Mouse (Mus musculus) fat pad, adult 2 months (tissue): ENCODE results near the gene Zzz3.

Experiments used
- DNase-seq: peaks from one replicate; pipeline ENCODE4 v3.0.0-alpha.2; 2011; ENCODE audit warnings: low read depth, low spot score; ENCODE audit errors: extremely low read depth

Gene Zzz3

DNA sequence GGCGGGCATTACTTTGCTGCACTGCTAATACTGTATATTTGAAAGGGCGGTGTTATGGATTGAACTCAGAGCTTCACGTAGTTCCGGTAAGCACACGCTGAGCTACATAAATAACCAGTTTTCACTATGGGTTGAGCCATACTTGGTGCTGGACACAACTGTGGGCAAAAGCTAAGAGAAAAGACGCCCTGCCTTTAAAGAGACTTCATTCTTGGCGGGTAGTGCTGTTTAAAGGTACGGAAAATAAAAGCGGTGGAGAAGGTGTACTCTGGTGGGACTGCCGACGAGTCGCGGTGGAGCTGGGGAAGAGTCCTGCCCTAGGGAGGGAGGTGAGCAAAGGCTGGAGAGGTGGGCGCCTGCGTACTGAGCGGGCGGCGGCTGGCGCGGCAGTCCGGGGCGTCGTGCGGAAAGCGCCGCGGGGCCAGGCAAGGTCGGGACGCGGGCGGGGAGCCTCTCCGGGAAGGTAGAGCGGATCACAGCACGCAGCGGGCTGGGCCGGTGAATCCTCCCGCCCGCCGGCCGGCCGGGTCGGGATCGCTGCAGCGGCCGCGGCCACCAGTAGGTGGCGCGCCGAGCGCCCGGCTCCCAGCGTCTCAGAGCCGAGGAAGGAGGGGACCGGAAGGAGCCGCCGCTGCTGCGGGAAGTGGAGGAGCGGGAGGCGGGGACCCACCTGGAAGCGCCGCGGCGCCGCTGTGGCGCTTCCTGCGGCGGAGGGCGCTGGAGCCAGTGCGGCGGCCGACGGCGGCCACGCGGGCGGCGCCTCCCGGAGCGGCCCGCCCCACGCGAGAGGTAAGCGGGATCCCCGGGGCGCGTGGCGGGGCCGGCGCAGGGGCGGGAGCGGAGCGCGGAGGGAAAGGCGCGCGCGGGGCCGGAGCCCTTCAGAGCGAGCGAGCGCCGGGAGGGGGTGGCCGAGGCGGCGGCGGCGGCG is at the start of gene Zzz3:
Zzz3 (plus strand) TSS at position 124 of the 928 bp plus-strand sequence.
- DNase-seq: no peak

DNA sequence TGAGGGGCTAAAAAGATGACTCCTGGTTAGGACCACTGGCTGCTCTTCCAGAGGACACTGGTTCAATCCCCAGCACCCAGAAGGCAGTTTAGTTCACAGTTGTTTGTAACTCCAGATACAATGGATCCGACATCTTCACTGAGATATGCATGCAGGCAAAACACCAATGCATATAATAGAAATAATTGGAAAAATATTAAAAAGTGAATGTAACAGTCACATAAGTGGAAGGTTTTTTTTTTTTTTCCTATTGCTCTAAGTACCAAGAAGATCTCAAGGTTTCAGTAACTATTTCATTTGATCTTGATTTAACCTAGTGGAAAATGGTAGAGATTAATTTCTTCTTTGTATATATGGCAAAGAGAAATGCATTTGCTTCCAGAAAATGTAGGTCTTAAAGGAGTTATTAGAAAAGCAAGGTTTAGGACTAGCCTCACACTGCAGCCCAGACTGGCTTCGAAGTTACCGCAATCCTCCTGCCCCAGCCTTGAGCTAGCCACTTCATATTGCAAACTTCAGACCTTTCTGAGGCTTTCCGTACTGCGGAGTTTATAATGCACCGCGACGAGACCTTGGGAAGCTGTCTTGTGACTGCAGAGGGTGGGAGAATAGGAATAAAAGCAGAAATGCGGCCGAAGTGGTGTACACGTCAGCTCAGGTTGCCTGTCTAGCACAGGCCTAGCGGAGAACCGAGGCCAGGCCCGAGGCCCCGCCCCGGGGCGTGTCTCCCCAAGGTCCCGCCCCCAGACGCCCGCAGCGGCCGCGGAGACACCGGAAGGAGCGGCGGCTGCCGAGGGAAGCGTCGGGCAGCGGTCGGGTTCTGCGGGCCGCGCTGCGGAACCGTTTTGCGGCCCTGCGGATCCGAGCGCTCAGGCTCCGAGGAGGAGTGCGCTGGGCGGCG is 49.3 kb upstream of the Zzz3 start, which contains the start of gene Usp33:
Usp33 (plus strand) TSS at position 747 of the 901 bp plus-strand sequence.
- no peak for DNase-seq

DNA sequence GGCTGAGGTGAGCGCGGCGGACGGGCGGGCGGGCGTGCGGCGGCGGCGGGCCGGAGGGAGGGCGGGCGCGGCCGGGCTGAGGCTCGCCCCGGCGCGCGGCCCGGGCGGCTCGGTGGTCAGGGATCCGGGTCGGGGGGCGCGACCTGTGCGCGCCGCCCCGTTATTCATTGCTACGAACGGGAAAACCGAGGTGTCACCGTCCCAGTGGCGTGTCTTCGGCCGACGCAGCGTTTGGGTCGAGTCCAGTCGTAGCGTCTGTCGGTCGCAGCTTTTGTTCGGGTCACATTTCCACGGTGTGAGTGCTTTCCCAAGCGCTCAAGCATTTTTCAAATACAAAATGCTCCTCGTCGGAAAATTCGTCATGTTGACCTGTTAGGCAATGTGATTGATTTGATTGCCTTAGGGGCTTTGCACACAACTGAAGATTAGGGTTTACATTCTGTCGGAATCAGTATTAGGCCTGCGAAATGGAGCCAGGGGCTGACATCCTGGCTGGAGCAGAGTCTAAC is 48.6 kb upstream of the Zzz3 start:
- DNase-seq: no peak

DNA sequence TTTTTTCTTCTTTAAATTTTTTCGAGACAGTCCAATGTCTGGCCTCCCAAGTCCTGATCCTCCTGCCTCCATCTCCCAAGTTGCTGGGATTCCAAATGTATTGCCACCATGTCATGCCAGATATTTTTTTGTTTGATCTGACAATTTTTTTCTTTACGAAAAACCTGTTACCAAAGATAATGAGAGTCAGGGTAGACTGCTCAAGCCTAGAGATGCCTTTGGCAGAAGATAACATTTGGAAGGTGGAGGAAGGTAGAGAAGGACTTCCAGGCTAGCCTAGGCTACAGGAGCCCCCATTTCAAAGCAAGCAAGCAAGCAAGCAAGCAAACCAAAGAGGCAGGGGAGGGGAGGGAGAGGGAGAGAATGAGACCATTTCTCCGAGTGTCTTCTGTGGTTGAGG is 48.0 kb upstream of the Zzz3 start:
- DNase-seq: no peak

DNA sequence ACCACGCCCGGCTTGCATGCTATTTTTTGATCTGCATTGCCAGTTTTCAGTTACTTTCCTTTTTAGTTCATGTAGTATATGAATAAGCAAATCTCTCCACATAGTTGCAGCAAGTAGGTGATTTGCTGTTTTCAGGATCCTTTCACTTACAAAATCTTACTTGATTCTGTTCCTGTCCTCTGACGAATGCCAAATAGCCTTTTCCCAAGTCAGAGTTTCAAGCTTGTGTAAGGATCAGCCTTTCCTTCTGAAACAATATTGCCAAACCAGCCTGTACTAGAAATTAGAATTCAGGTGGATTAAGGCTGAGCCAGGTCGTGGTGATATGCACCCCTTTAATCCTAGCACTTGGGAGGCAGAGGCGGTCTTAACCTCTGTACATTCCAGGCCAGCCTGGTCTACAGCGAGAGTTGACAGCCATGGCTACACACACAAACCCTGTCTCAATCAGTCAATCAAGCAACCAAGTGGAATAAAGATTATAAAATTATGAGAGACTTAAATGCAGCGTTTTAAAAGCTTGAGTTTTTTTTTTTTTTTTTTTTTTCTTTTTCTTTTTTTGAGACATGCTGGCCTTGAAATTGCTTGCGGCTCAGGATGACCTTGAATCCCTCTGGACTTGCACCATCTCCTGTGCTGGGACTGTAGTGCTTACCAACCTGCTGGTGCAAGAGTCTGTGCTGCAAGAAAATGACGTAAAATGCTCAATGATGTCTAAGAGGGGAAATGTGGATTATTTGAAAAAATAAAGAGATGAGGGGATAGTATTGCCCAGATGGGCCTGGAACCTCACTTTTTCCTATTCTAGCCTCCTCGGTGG is 47.1 kb upstream of the Zzz3 start:
- peak; percentile 85 for DNase-seq

DNA sequence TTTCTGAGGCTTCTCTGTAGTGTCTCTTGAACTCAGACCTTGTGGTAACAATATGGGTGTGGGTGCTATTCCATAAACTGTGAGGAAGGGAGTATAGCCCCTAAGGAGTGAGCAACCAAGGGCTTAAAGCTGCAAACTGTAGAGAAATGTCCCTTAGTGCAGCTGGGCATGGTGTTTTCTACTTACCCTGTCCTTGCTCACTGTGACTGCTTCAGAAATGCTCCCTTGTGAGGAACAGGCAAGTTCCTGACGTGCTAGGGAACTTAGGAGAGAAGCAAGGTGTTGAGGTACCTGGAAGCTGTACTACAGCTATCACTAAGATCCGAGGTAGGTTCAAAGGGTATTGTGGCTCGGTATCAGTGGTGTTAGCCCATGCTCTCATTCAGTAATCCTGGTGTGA is 44.8 kb upstream of the Zzz3 start:
- no peak for DNase-seq

DNA sequence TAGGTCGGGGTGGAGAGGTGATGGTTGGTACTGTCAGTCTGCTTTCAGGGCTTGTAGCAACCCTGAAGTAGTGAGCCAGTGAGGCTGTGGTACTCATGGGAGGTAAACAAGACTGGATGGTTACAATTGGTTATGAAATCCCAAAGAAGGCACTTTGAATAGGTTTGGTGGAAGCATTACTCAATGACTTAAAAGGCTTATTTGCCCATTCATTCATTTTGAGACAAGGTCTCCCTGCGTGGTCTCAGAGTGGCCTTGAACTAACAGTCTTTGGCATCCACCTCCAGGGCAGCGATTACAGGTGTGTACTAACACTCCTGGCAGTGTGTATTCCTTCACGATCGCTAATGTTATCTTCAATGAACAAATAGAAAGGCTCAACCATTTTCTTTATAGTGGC is 44.3 kb upstream of the Zzz3 start:
- no peak for DNase-seq

DNA sequence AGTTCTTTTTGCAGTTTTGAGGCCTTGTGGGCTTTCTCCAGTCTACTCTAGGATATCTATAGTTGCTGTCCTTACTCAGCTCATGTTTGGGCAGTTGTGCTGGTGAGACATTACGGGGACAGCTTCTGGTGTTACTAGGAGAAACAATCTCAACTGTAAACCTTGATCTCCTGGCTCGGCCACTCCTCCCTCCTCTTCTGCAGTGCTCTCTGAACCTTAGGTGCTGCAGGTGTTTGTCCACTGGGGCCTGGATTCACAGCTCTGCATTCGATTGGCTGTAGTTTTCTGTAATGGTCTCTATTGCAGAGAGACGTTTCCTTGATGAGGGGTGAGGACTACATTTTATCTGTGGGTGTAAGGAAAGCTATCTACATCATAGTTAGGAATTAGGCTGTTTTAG is 43.0 kb upstream of the Zzz3 start:
- DNase-seq: no peak

DNA sequence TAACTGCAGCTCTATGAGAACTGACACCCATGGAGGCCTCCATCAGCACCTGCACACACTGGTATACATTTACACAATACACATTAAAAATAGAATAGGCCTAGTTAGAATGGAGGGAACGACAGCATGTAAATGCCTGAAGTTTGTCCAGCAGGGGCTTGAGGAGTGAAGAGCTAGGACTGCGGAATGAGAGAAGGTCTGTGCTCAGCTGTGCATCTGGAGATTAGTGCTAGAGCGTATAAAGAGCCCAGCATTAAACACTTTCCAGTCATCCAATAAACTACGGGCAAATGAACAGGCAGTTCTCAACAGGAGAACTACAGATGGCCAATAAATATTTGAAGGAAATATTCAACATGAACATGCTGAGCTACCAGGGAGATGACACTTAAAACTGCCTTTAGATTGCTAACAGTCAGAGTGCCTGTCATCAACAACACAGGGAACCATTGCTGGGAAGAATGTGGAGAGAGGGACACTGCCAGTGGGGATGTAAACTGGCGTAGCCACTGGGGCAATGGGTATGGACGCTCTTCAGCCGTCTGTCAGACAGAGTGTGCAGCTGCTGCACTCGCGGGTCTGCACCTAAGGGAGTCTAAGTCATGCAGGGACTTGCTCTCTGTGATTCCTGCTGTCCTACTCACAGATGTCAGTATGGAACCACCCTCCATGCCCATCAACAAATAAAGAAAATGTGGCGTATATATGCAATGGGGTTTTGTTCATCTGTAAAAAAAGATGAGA is 41.7 kb upstream of the Zzz3 start:
- DNase-seq: no peak

DNA sequence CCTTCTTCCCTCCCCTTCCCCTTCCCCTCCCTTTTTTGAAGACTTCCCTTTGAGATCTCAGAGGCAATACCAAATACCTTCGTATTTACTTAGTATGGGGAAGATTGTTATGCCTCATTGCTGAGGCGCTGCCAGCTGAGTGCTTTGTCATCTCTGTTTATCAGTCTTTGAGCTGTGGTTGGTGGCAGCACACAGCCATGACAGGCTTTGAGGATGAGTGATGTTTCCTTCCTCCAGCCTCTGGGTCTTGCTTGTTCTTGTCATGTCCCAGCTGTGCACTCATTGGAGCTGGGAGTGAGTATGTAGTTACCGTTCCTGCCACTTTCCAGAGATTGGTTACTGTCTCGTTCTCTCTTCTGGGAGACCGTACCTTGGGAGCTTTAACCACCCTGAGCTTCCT is 39.9 kb upstream of the Zzz3 start:
- no peak for DNase-seq

DNA sequence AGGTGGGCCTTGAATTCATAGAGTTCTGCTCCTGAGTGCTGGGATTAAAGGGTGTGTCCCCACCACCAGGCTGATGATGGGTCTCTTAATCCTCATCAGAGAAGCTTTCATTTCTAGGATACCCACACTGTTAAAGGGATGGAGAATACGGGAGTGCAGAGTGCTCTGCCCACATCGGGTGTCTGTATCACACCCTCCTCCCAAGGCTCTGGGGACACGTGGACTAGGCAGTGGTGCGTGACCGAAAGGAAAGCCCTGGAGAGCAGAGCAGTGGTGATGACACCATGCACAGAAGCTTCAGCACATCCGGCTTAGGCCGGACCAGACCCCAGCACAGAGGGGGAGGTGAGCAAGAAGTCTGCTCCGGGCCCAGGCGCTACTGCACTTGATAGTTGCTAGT is 38.5 kb upstream of the Zzz3 start:
- DNase-seq: no peak

DNA sequence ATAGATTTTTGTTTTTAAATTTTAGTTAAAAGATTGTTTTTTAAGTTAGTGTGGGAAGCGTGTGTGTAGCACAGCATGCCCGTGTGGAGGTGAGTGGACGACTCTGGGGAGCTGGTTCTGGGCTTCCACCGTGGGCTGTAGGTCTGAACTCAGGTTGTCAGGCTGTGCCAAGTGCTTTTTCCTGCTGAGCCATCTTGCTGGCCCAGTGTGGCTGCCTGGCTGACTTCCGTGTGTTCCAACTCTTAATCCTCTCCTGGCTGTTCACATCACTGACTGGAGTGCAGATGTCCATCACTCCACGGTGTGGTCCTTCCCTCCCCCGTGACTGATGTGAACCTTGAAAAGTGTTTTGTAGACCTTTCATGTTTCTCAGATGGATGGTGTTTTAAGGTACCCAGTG is 36.1 kb upstream of the Zzz3 start:
- no peak for DNase-seq

DNA sequence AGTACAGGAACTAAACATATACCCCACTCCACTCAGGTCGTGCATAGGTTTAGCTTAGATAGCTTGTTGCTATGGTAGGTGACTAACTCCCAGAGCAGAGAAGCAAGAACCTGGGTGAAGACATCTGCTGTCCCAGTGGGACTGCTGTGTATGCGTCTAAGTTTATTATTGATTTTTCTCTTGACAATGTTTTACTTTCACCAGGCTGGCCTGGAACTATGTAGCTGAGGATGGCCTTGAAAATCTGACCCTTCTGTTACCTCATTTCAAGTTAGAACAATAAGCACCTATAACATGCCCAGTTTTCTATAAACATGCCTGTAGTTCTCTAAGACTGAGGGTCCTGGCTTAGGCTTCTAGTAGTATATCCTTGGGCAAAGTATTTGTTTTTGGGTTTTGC is 31.1 kb upstream of the Zzz3 start:
- no peak for DNase-seq

DNA sequence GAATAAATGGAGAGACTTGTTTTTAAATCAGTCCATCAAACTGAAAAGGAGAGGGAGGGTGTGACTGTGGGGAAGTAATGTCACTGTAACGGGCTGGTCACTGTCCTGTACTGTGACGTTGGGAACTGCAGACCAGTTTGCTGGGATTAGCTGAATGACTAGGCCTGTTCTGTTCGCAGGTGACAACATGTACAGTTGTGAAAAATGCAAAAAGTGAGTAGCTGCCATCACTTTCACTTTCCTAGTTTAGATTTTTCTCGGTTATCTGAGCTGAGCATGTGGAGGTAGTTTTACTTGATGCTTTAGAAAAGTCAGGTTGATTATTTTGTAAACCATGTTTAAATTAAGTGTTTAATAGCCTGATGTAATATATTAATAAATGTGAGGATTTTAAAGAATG is 19.2 kb upstream of the Zzz3 start:
- no peak for DNase-seq

DNA sequence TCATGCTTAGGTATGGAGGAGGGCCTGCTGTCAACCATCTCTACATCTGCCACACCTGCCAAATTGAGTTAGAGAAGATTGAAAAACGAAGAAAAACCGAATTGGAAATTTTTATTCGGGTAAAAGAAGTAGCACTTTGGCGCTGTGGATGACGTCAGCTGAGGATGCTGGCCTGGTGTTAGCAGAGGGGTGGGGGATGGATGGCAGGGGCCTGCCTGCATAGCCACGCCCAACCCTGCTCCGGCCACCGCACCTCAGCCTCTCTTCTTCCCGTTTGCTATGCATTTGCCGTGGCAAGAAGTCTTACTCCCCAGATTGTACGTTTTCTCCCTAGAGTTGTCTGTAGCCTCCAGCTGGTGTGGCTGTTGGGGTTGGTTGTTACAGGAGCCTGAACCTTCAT is 11.2 kb upstream of the Zzz3 start:
- DNase-seq: no peak

DNA sequence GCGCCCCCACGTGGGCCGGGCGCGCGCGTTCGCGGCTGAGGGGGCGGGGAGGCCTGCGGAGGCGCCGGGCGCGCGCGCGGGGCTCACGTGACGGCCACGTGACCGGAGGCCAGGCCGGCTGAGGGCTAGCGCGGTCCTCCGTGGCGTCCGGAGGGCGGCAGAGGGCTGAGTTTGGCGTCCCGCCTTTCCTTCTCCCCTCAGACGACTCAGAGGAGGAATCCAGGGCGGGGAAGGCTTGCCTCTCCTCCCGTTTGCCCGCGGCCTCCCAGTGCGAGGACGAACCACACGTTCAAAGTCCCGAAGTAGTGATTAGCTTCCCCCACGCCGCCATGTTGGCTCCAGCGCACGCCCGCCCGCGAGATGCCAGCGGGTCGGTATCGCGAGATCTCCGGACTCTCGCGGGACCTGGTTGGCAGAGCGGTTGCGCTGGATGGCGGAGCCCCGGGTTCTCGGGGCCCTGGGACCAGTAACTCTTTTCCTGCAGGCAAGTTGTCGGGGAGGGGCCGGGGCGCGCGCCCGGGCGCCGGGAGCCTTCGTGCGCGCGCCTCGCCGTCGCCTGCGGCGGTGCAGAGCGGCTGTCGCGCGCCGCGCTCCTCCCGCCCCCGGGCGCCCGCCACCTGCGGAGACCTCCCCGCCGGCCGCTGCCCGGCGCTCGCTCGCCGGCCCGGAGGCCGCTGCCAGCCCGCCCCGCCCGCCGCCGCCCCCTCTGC is 1.2 kb downstream of the Zzz3 start:
- DNase-seq: no peak

DNA sequence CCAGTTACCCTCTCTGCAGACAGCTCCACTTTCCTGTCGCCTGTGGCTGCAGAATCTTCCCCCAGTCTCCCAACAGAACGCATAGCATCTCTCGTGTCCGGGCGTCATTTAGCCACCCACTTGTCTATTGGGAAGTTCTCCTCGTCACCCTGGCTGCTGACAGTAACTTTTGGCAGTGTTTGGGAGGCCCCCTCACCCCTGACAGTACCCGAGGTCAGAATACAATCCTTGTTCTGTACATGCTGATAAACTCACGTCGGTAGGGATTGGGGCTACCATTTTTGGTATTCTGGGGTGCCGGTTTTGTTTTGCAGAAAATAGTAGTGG is 1.7 kb downstream of the Zzz3 start:
- DNase-seq: no peak

DNA sequence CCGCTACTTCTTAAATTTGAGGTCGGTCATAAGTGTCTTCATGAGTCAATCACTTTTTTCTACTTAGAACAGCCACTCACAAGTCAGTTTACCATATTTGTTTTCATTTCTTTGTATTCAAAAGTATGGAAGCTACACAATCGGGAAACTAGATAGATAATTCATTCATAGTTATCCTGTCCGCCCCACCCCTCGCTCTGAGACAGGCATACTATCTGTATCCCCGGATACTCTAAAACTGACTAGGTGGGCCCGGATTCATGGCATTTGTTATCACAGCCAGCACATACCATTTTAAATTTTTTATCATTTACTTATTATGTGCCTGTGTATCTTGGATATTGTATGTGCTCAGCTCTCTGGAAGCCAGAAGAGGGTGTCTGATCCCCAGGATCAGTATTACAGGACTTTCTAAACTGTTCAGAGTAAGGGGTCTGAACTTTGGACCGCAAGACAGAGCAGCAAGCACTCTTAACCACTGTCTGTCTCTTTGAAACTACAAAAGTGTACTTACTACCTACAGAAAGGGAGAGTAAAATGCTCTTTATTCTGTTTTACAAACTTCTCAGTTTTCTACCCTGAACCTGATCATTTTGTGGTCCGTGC is 2.2 kb downstream of the Zzz3 start:
- no peak for DNase-seq

DNA sequence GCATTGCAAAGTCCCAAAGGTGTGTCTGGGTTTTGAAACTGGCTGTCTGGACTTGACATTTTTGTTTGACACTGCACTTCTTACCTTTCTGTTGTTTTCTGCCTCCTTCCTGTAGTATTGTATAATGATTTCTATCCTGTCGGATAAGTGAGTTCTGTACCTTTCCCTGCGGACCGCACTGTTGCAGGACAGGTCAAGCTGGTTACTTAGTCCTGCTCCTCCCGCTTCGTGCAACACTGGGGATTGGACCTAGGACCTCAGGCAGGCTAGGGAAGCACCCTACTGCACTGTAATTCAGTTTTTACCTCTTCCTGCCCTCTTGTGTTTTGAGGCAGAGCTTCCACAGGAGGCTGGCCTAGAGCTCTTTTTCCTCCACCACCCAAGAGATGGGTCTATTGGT is 5.2 kb downstream of the Zzz3 start:
- DNase-seq: no peak
